ENCODE assay signal across 8 mouse cellular contexts in the genomic region with DNA sequence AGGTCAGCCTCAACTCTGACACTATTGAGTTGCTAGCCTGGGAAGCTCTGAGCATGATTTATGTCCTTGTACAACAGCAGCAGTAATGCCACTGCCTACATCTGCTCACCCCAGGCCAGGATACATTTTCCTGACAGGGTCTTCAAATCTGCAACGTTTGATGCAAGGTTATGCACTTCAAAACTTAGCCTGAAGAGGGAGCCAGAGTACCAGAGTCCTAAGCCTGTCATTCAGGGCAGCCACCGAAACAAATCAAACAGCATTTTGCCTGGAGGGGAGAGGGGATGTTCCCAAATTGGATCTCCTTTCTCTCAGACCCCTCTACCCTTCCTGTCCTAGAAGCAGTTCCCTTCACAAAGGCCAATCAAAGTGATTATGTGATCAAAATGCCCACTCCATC. TPM values are rescaled to one million over a fixed set of nuclear protein-coding genes. Genes with fewer than 3 reads are reported as not detected.
DNase-seq lines count a peak whose midpoint lies in the region; ATAC-seq and TF ChIP-seq lines count a peak whose summit lies in the region.

No protein-coding gene starts in this region.

- H3K9me3 ChIP-seq in kidney, postnatal 0 days (replicated peaks; ENCODE audit: low read length), result no peaks in the 10 kb centered on the region
- H3K9me3 ChIP-seq in kidney, embryonic 16.5 days (ENCODE audit: low read length), result no peaks in the 10 kb centered on the region
- no peaks in the 10 kb centered on the region for H3K9me3 ChIP-seq in MEL (replicated peaks; ENCODE audit: insufficient read depth, low read length)

- ATAC-seq in kidney, postnatal 0 days (replicated peaks; ENCODE audit: low FRiP score, low read depth), result no peak
- no peak for ATAC-seq in kidney, embryonic 16.5 days (ENCODE audit: low FRiP score, low TSS enrichment)

- TF ChIP-seq RAD21 in MEL (IDR thresholded peaks at IDR 0.05; ENCODE audit: low read depth, low read length), result peak; percentile 20

- TF ChIP-seq CTCF in kidney, postnatal 0 days (IDR thresholded peaks at IDR 0.05; ENCODE audit: low read depth), result peak; percentile 75
- TF ChIP-seq CTCF in MEL (IDR thresholded peaks at IDR 0.05 in 2 of 3, conservative IDR thresholded peaks at IDR 0.05 in 1 of 3; ENCODE audit: control insufficient read depth in 1 of 3, insufficient read depth in 1 of 3, low read depth in 2 of 3, low read length in 3 of 3, poor library complexity in 1 of 3, severe bottlenecking in 1 of 3), result peak; percentile 28 to 51 (median 41); a peak in 4 of 6 replicates

- WGBS in kidney, postnatal 0 days, result 4% methylated on average over 2 of the region's 2 CpGs
- 2% methylated on average over 2 of the region's 2 CpGs for WGBS in kidney, embryonic 16.5 days

- peak; percentile 58 for DNase-seq in kidney, postnatal 0 days (ENCODE audit: low spot score)
- peak; percentile 21 for DNase-seq in MEL (ENCODE audit: low read depth, low spot score)
- DNase-seq in embryo, embryonic 10 days (ENCODE audit: low spot score), result peak; percentile 73
- DNase-seq in layer of hippocampus, adult 18-20 months (ENCODE audit: low spot score in 2 of 2), result peak; percentile 25 to 73
- DNase-seq in naive thymus-derived CD4-positive, alpha-beta T cell, adult 2 months (ENCODE audit: low read depth), result peak; percentile 1
- DNase-seq in gastrocnemius, postnatal 25 days, result no peak
- DNase-seq in cerebellum, adult 11-12 months, result no peak

- H3K27me3 ChIP-seq in kidney, postnatal 0 days (ENCODE audit: insufficient read depth, low read length), result no peaks in the 10 kb centered on the region
- no peaks in the 10 kb centered on the region for H3K27me3 ChIP-seq in kidney, embryonic 16.5 days (ENCODE audit: insufficient read depth, low read length)
- H3K27me3 ChIP-seq in MEL (ENCODE audit: control insufficient read depth in 1 of 2, insufficient read depth in 2 of 2, low read length in 2 of 2), result no peaks in the 10 kb centered on the region

- no peaks in the 10 kb centered on the region for H3K79me2 ChIP-seq in MEL (ENCODE audit: control insufficient read depth, insufficient read depth, low read length, poor library complexity)

- H3K4me2 ChIP-seq in kidney, postnatal 0 days (ENCODE audit: low read length), result no peak overlapping the region
- H3K4me2 ChIP-seq in kidney, embryonic 16.5 days (replicated peaks; ENCODE audit: low read depth, low read length), result no peak overlapping the region

- TF ChIP-seq EP300 in MEL (IDR thresholded peaks at IDR 0.05; ENCODE audit: low read depth in 1 of 2, low read length in 2 of 2), result no peak

- no peaks in the 10 kb centered on the region for H3K4me1 ChIP-seq in kidney, postnatal 0 days (replicated peaks; ENCODE audit: insufficient read depth, low read length)
- no peaks in the 10 kb centered on the region for H3K4me1 ChIP-seq in kidney, embryonic 16.5 days (ENCODE audit: insufficient read depth, low read length)
- H3K4me1 ChIP-seq in MEL (ENCODE audit: control insufficient read depth in 1 of 2, insufficient read depth in 2 of 2, low read length in 2 of 2), result no peaks in the 10 kb centered on the region

- H3K9ac ChIP-seq in kidney, postnatal 0 days (ENCODE audit: low read depth, low read length), result no peak overlapping the region
- H3K9ac ChIP-seq in kidney, embryonic 16.5 days (replicated peaks; ENCODE audit: low read length), result no peak overlapping the region
- H3K9ac ChIP-seq in MEL (ENCODE audit: control insufficient read depth, low read depth, low read length, poor library complexity, severe bottlenecking), result no peak overlapping the region

- no peak for TF ChIP-seq POLR2A in MEL (IDR thresholded peaks at IDR 0.05; ENCODE audit: control insufficient read depth in 1 of 2, insufficient read depth in 1 of 2, low read depth in 1 of 2, low read length in 2 of 2, poor library complexity in 1 of 2)

- H3K4me3 ChIP-seq in kidney, postnatal 0 days (replicated peaks; ENCODE audit: low read depth, low read length), result no peak overlapping the region
- no peak overlapping the region for H3K4me3 ChIP-seq in kidney, embryonic 16.5 days (ENCODE audit: low read length)
- H3K4me3 ChIP-seq in MEL (ENCODE audit: control insufficient read depth in 1 of 2, insufficient read depth in 1 of 2, low read depth in 2 of 2, low read length in 2 of 2), result no peak overlapping the region

- no peak overlapping the region for H3K27ac ChIP-seq in kidney, postnatal 0 days
- no peak overlapping the region for H3K27ac ChIP-seq in kidney, embryonic 16.5 days (ENCODE audit: low read length)
- H3K27ac ChIP-seq in MEL (ENCODE audit: control insufficient read depth, low read depth, low read length), result no peak overlapping the region

- no peaks in the 10 kb centered on the region for H3K36me3 ChIP-seq in kidney, postnatal 0 days (ENCODE audit: insufficient read depth, low read length)
- H3K36me3 ChIP-seq in kidney, embryonic 16.5 days (ENCODE audit: insufficient read depth, low read length), result no peaks in the 10 kb centered on the region
- no peaks in the 10 kb centered on the region for H3K36me3 ChIP-seq in MEL (ENCODE audit: control insufficient read depth in 1 of 2, insufficient read depth in 2 of 2, low read length in 2 of 2)

TF ChIP-seq in MEL, 35 proteins besides CTCF, POLR2A, EP300 and RAD21:
- TF ChIP-seq MYB (IDR thresholded peaks at IDR 0.05; ENCODE audit: low read depth, low read length), result no peak

RNA-seq across cellular contexts. Expression of gene Crnn, which starts 30.1 kb away (rescaled TPM):
- not detected in 2 replicates for polyA plus RNA-seq in kidney, postnatal 0 days (2015; fragmentation: Nextera tagmentation; extraction: Ambion mirVana)
- polyA plus RNA-seq in kidney, embryonic 16.5 days (2015; fragmentation: Nextera tagmentation; extraction: Ambion mirVana), result not detected in 2 replicates
- not detected in 2 replicates for total RNA-seq in MEL (2012; rRNA removed)
- polyA plus RNA-seq in MEL (2012; ENCODE audit: insufficient read depth in 1 of 2, insufficient read length in 2 of 2, low read depth in 1 of 2, low replicate concordance in 2 of 2, missing spikeins in 1 of 2), result not detected
- total RNA-seq in layer of hippocampus, adult 18-20 months (2021), result not detected
- not detected for total RNA-seq in gastrocnemius, postnatal 25 days (2021)

RNA-seq across cellular contexts. Expression of gene Gm4858, which starts 45.9 kb away (rescaled TPM):
- not detected in 2 replicates for polyA plus RNA-seq in kidney, postnatal 0 days (2015; fragmentation: Nextera tagmentation; extraction: Ambion mirVana)
- not detected in 2 replicates for polyA plus RNA-seq in kidney, embryonic 16.5 days (2015; fragmentation: Nextera tagmentation; extraction: Ambion mirVana)
- not detected in 2 replicates for total RNA-seq in MEL (2012; rRNA removed)
- not detected for polyA plus RNA-seq in MEL (2012; ENCODE audit: insufficient read depth in 1 of 2, insufficient read length in 2 of 2, low read depth in 1 of 2, low replicate concordance in 2 of 2, missing spikeins in 1 of 2)
- not detected for total RNA-seq in layer of hippocampus, adult 18-20 months (2021)
- not detected for total RNA-seq in gastrocnemius, postnatal 25 days (2021)

Comparison
In these comparisons a context has a peak if more than half of its experiments do, and no peak if none do; other contexts are left out.
1. DNase-seq: peak in kidney, postnatal 0 days (single experiment), MEL (single experiment), embryo, embryonic 10 days (single experiment), layer of hippocampus, adult 18-20 months (2 of 2) and naive thymus-derived CD4-positive, alpha-beta T cell, adult 2 months (single experiment); none in gastrocnemius, postnatal 25 days (single experiment) and cerebellum, adult 11-12 months (single experiment).